8 mouse cellular contexts compared by ENCODE assay signal in genomic region chr6:70921274-70922074, GRCm38 (mm10). TPM values are rescaled to one million over a fixed set of nuclear protein-coding genes. Genes with fewer than 3 reads are reported as not detected.
DNase-seq lines count a peak whose midpoint lies in the region; ATAC-seq and TF ChIP-seq lines count a peak whose summit lies in the region.

No protein-coding gene starts in this region.

- 7% methylated on average over 22 of the region's 22 CpGs for WGBS in heart, embryonic 12.5 days
- 3% methylated on average over 22 of the region's 22 CpGs for WGBS in kidney, embryonic 15.5 days
- WGBS in liver, embryonic 14.5 days (ENCODE audit: insufficient replicate concordance), result 16% methylated on average over 22 of the region's 22 CpGs
- 4% methylated on average over 22 of the region's 22 CpGs for WGBS in neural tube, embryonic 12.5 days

- H3K36me3 ChIP-seq in heart, embryonic 12.5 days, result no peaks in the 10 kb centered on the region
- H3K36me3 ChIP-seq in kidney, embryonic 15.5 days, result no peaks in the 10 kb centered on the region
- H3K36me3 ChIP-seq in liver, embryonic 14.5 days (replicated peaks; ENCODE audit: control insufficient read depth, insufficient read depth, low read depth), result no peaks in the 10 kb centered on the region
- no peaks in the 10 kb centered on the region for H3K36me3 ChIP-seq in neural tube, embryonic 12.5 days

- H3K4me3 ChIP-seq in heart, embryonic 12.5 days, result peak overlapping the region; percentile 34; the same call in 1 of the 2 replicates
- H3K4me3 ChIP-seq in kidney, embryonic 15.5 days (replicated peaks), result peak overlapping the region; percentile 25
- H3K4me3 ChIP-seq in liver, embryonic 14.5 days (ENCODE audit: insufficient read depth in 1 of 2, low read depth in 2 of 2, low read length in 2 of 2), result no peak overlapping the region
- H3K4me3 ChIP-seq in neural tube, embryonic 12.5 days, result peak overlapping the region; percentile 26; the same call in 1 of the 2 replicates

- peak overlapping the region; percentile 69 for H3K4me2 ChIP-seq in heart, embryonic 12.5 days
- H3K4me2 ChIP-seq in kidney, embryonic 15.5 days, result peak overlapping the region; percentile 56
- H3K4me2 ChIP-seq in liver, embryonic 14.5 days (ENCODE audit: low read depth), result no peak overlapping the region; the same call in 1 of the 2 replicates
- H3K4me2 ChIP-seq in neural tube, embryonic 12.5 days (replicated peaks), result peak overlapping the region; percentile 60

- DNase-seq in CD4-positive helper T cell, adult 2 months (ENCODE audit: low read depth, low spot score), result peak; percentile 27
- peak; percentile 19 for DNase-seq in T-cell, adult 2 months (ENCODE audit: low spot score)
- peak; percentile 74 for DNase-seq in embryo, embryonic 10 days (ENCODE audit: low spot score)
- peak in 1 of 3 experiments; percentile 11 for DNase-seq in liver, embryonic 14.5 days (ENCODE audit: low read depth in 3 of 3, low spot score in 3 of 3)
- peak; percentile 38 for DNase-seq in thymus, postnatal 25 days

- TF ChIP-seq CTCF in liver, embryonic 14.5 days (IDR thresholded peaks at IDR 0.05; ENCODE audit: low read depth), result peak; percentile 78

- no peaks in the 10 kb centered on the region for H3K9me3 ChIP-seq in heart, embryonic 12.5 days (replicated peaks)
- H3K9me3 ChIP-seq in kidney, embryonic 15.5 days (replicated peaks), result no peaks in the 10 kb centered on the region
- no peaks in the 10 kb centered on the region for H3K9me3 ChIP-seq in liver, embryonic 14.5 days (ENCODE audit: control insufficient read depth, low read length)
- no peaks in the 10 kb centered on the region for H3K9me3 ChIP-seq in neural tube, embryonic 12.5 days

- H3K27ac ChIP-seq in heart, embryonic 12.5 days (ENCODE audit: poor library complexity, severe bottlenecking), result no peak overlapping the region
- H3K27ac ChIP-seq in kidney, embryonic 15.5 days, result no peak overlapping the region
- H3K27ac ChIP-seq in liver, embryonic 14.5 days, result no peak overlapping the region
- peak overlapping the region; percentile 10; the same call in 1 of the 2 replicates for H3K27ac ChIP-seq in neural tube, embryonic 12.5 days

- peak overlapping the region; percentile 28; the same call in 1 of the 2 replicates for H3K9ac ChIP-seq in heart, embryonic 12.5 days
- H3K9ac ChIP-seq in kidney, embryonic 15.5 days, result 0 out of 2 replicates have a peak overlapping the region, but pooled peaks have one; percentile 17
- H3K9ac ChIP-seq in liver, embryonic 14.5 days (replicated peaks), result no peak overlapping the region
- peak overlapping the region; percentile 48 for H3K9ac ChIP-seq in neural tube, embryonic 12.5 days

- peaks cover 16% of the 10 kb centered on the region for H3K27me3 ChIP-seq in heart, embryonic 12.5 days (replicated peaks)
- peaks cover 16% of the 10 kb centered on the region for H3K27me3 ChIP-seq in kidney, embryonic 15.5 days
- H3K27me3 ChIP-seq in liver, embryonic 14.5 days (ENCODE audit: control insufficient read depth, insufficient read depth, low read length), result peaks cover 6% of the 10 kb centered on the region
- H3K27me3 ChIP-seq in neural tube, embryonic 12.5 days (replicated peaks), result no peaks in the 10 kb centered on the region

- peaks cover 6% of the 10 kb centered on the region for H3K4me1 ChIP-seq in heart, embryonic 12.5 days (replicated peaks)
- peaks cover 6% of the 10 kb centered on the region for H3K4me1 ChIP-seq in kidney, embryonic 15.5 days
- no peaks in the 10 kb centered on the region for H3K4me1 ChIP-seq in liver, embryonic 14.5 days (replicated peaks; ENCODE audit: control insufficient read depth in 2 of 2, insufficient read depth in 2 of 2, low read length in 1 of 2)
- H3K4me1 ChIP-seq in neural tube, embryonic 12.5 days, result peaks cover 8% of the 10 kb centered on the region; the same call in 1 of the 2 replicates

- no peak for ATAC-seq in heart, embryonic 12.5 days (ENCODE audit: insufficient number of reproducible peaks, low FRiP score)
- ATAC-seq in kidney, embryonic 15.5 days (replicated peaks; ENCODE audit: low FRiP score), result 0 out of 2 replicates have a peak, but pooled peaks have one; percentile 54
- ATAC-seq in liver, embryonic 14.5 days (ENCODE audit: insufficient read depth), result no peak
- peak; percentile 81 for ATAC-seq in neural tube, embryonic 12.5 days (ENCODE audit: low FRiP score, low read depth)

- no peak for TF ChIP-seq EP300 in liver, embryonic 14.5 days (IDR thresholded peaks at IDR 0.05; ENCODE audit: low read depth)

RNA-seq across cellular contexts. Expression of gene Tex37, which starts 2.7 kb away (rescaled TPM):
- not detected in 2 replicates for polyA plus RNA-seq in heart, embryonic 12.5 days (2016; fragmentation: Nextera tagmentation; extraction: Ambion mirVana)
- not detected in 2 replicates for polyA plus RNA-seq in kidney, embryonic 15.5 days (2015; fragmentation: Nextera tagmentation; extraction: Ambion mirVana)
- not detected in 2 replicates for polyA plus RNA-seq in liver, embryonic 14.5 days (2012; rRNA removed)
- not detected in 2 replicates for polyA plus RNA-seq in liver, embryonic 14.5 days (2014; fragmentation: Nextera tagmentation; extraction: Ambion mirVana)
- polyA plus RNA-seq in neural tube, embryonic 12.5 days (2016; fragmentation: Nextera tagmentation; extraction: Ambion mirVana), result not detected in 2 replicates

RNA-seq across cellular contexts. Expression of gene Foxi3, which starts 34.9 kb away (rescaled TPM):
- polyA plus RNA-seq in heart, embryonic 12.5 days (2016; fragmentation: Nextera tagmentation; extraction: Ambion mirVana), result not detected in 2 replicates
- not detected in 2 replicates for polyA plus RNA-seq in kidney, embryonic 15.5 days (2015; fragmentation: Nextera tagmentation; extraction: Ambion mirVana)
- not detected in 2 replicates for polyA plus RNA-seq in liver, embryonic 14.5 days (2012; rRNA removed)
- polyA plus RNA-seq in liver, embryonic 14.5 days (2014; fragmentation: Nextera tagmentation; extraction: Ambion mirVana), result not detected in 2 replicates
- polyA plus RNA-seq in neural tube, embryonic 12.5 days (2016; fragmentation: Nextera tagmentation; extraction: Ambion mirVana), result not detected in 2 replicates

Comparison
In these comparisons a context has a peak if more than half of its experiments do, and no peak if none do; other contexts are left out.
1. ATAC-seq: peak in kidney, embryonic 15.5 days (single experiment) and neural tube, embryonic 12.5 days (single experiment); none in heart, embryonic 12.5 days (single experiment) and liver, embryonic 14.5 days (single experiment).
2. H3K4me3 ChIP-seq: peak in heart, embryonic 12.5 days (single experiment), kidney, embryonic 15.5 days (single experiment) and neural tube, embryonic 12.5 days (single experiment); none in liver, embryonic 14.5 days (0 of 2).